Mouse (Mus musculus): ENCODE results near the gene Gm11992.

DNA sequence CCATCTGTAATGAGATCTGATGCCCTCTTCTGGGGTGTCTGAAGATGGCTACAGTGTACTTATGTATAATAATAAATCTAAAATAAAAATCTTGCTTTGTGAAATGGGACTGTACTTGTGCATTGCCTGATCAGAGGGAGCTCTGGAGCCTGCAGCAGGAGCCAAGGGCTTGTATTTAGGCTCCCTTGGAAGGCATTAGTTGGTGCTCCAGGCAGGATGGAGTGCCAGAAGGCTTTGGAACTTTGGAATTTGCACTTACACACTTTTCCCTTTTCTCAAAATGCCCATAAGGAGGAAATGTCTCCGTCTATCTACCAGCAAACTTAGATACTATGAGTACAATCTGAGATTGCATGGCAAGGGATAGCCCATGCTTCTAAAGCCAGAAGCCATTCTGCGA, 1.8 kb upstream of the Gm11992 start:
- TF ChIP-seq CTCF (conservative IDR thresholded peaks at IDR 0.05; ENCODE audit: low read length), result no peak
- TF ChIP-seq NANOG (IDR thresholded peaks at IDR 0.05; ENCODE audit: borderline replicate concordance, low read length), result no peak
- TF ChIP-seq POU5F1 (IDR thresholded peaks at IDR 0.05; ENCODE audit: borderline replicate concordance, low read length), result no peak

All from E14TG2a.4 (cell line).